10 mouse cellular contexts compared by ENCODE assay signal in genomic region chr2:121357961-121358360, GRCm38 (mm10). TPM values are rescaled to one million over a fixed set of nuclear protein-coding genes. Genes with fewer than 3 reads are reported as not detected.
A peak's percentile ranks its signal among the peaks of the same experiment; 100 is the strongest.
DNase-seq lines count a peak whose midpoint lies in the region; ATAC-seq lines count a peak whose summit lies in the region.
"Had no signal": no experiment of that assay in that cellular context is flagged by ENCODE, and none has a peak within 500 bp of the region (broad histone marks: within the 10 kb centered on the region; RNA-seq: fewer than 3 reads in every experiment).

No protein-coding gene starts in this region.

- no peak for ATAC-seq in forebrain, embryonic 14.5 days
- no peak for ATAC-seq in limb, embryonic 15.5 days (ENCODE audit: insufficient number of reproducible peaks, low FRiP score, low TSS enrichment, low read depth)

- WGBS in heart, embryonic 10.5 days = under 1% methylated on average over 4 of the region's 4 CpGs
- WGBS in forebrain, embryonic 14.5 days = 3% methylated on average over 4 of the region's 4 CpGs
- 3% methylated on average over 4 of the region's 4 CpGs for WGBS in limb, embryonic 15.5 days

- H3K4me3 ChIP-seq in heart, embryonic 10.5 days = peak overlapping the region; percentile 29; the same call in 1 of the 2 replicates
- peak overlapping the region; percentile 32 for H3K4me3 ChIP-seq in forebrain, embryonic 14.5 days (ENCODE audit: low read depth, low read length)
- peak overlapping the region; percentile 28 for H3K4me3 ChIP-seq in limb, embryonic 15.5 days

- H3K27ac ChIP-seq in heart, embryonic 10.5 days = no peak overlapping the region
- no peak overlapping the region for H3K27ac ChIP-seq in forebrain, embryonic 14.5 days (ENCODE audit: low read depth, low read length)
- H3K27ac ChIP-seq in limb, embryonic 15.5 days = no peak overlapping the region

- no peaks in the 10 kb centered on the region for H3K36me3 ChIP-seq in heart, embryonic 10.5 days
- H3K36me3 ChIP-seq in forebrain, embryonic 14.5 days (ENCODE audit: control insufficient read depth, insufficient read depth, low read length) = no peaks in the 10 kb centered on the region
- H3K36me3 ChIP-seq in limb, embryonic 15.5 days = no peaks in the 10 kb centered on the region

- H3K27me3 ChIP-seq in heart, embryonic 10.5 days (ENCODE audit: insufficient read depth, poor library complexity, severe bottlenecking) = peaks cover 43% of the 10 kb centered on the region
- peaks cover 13% of the 10 kb centered on the region for H3K27me3 ChIP-seq in forebrain, embryonic 14.5 days (replicated peaks; ENCODE audit: control insufficient read depth, insufficient read depth, low read length)
- peaks cover 20% of the 10 kb centered on the region for H3K27me3 ChIP-seq in limb, embryonic 15.5 days

- DNase-seq in heart, embryonic 10.5 days (ENCODE audit: low spot score) = no peak
- no peak for DNase-seq in heart, postnatal 36 days
- DNase-seq in 416B (ENCODE audit: low read depth) = peak; percentile 10
- DNase-seq in forebrain, embryonic 14.5 days (ENCODE audit: low spot score) = no peak
- DNase-seq in yolk sac, embryonic 10.5 days (ENCODE audit: low spot score) = no peak
- no peak for DNase-seq in ovary, postnatal 14 days (ENCODE audit: low spot score)
- DNase-seq in right cerebral cortex, postnatal 10 days (ENCODE audit: low spot score in 2 of 2) = no peak

- no peaks in the 10 kb centered on the region for H3K9me3 ChIP-seq in heart, embryonic 10.5 days
- no peaks in the 10 kb centered on the region for H3K9me3 ChIP-seq in forebrain, embryonic 14.5 days (replicated peaks; ENCODE audit: control insufficient read depth, low read length)
- no peaks in the 10 kb centered on the region for H3K9me3 ChIP-seq in limb, embryonic 15.5 days

- H3K4me2 ChIP-seq in forebrain, embryonic 14.5 days (ENCODE audit: low read length) = peak overlapping the region; percentile 54
- peak overlapping the region; percentile 38 for H3K4me2 ChIP-seq in limb, embryonic 15.5 days

- peaks cover 25% of the 10 kb centered on the region for H3K4me1 ChIP-seq in heart, embryonic 10.5 days
- H3K4me1 ChIP-seq in forebrain, embryonic 14.5 days (ENCODE audit: control insufficient read depth, insufficient read depth, low read length) = peaks cover 5% of the 10 kb centered on the region
- H3K4me1 ChIP-seq in limb, embryonic 15.5 days = peaks cover 16% of the 10 kb centered on the region

- intact Hi-C loops in heart, postnatal 36 days (cut with DNase I) = loop anchor here (5.0 kb wide), 1 partner anchor 86 kb away; the partner anchor contains the start of gene Trp53bp1

- H3K9ac ChIP-seq in forebrain, embryonic 14.5 days (ENCODE audit: low read length) = peak overlapping the region; percentile 60
- H3K9ac ChIP-seq in limb, embryonic 15.5 days = no peak overlapping the region

RNA-seq across cellular contexts. Expression of gene Ckmt1, which starts 0.4 kb away (rescaled TPM):
- polyA plus RNA-seq in heart, embryonic 10.5 days (2016; fragmentation: Nextera tagmentation; extraction: Ambion mirVana) = 0.16 and 0.63 TPM in 2 replicates
- total RNA-seq in heart, postnatal 36 days (2021) = 1 to 10 TPM; 1.5 to 1.9 TPM
- polyA plus RNA-seq in forebrain, embryonic 14.5 days (2014; fragmentation: Nextera tagmentation; extraction: Ambion mirVana) = 19.8 and 24.7 TPM in 2 replicates
- polyA plus RNA-seq in limb, embryonic 15.5 days (2015; fragmentation: Nextera tagmentation; extraction: Ambion mirVana) = 40.0 and 40.1 TPM in 2 replicates
- total RNA-seq: hematopoietic stem cell, adult 5-6 weeks had no signal

RNA-seq across cellular contexts. Expression of gene Ppip5k1, which starts 2.8 kb away (rescaled TPM):
- polyA plus RNA-seq in heart, embryonic 10.5 days (2016; fragmentation: Nextera tagmentation; extraction: Ambion mirVana) = 11.7 and 12.2 TPM in 2 replicates
- 10 to 100 TPM; 62.6 to 68.2 TPM for total RNA-seq in heart, postnatal 36 days (2021)
- polyA plus RNA-seq in forebrain, embryonic 14.5 days (2014; fragmentation: Nextera tagmentation; extraction: Ambion mirVana) = 10.1 and 11.6 TPM in 2 replicates
- 10.1 and 10.2 TPM in 2 replicates for polyA plus RNA-seq in limb, embryonic 15.5 days (2015; fragmentation: Nextera tagmentation; extraction: Ambion mirVana)

RNA-seq across cellular contexts. Expression of gene Strc, which starts 29.0 kb away (rescaled TPM):
- not detected in 2 replicates for polyA plus RNA-seq in heart, embryonic 10.5 days (2016; fragmentation: Nextera tagmentation; extraction: Ambion mirVana)
- total RNA-seq in heart, postnatal 36 days (2021) = not detected
- 0.05 TPM in 1 of 2 replicates, not detected in the other for polyA plus RNA-seq in forebrain, embryonic 14.5 days (2014; fragmentation: Nextera tagmentation; extraction: Ambion mirVana)
- not detected in 2 replicates for polyA plus RNA-seq in limb, embryonic 15.5 days (2015; fragmentation: Nextera tagmentation; extraction: Ambion mirVana)
- total RNA-seq: adrenal gland, postnatal 14 days; hematopoietic stem cell, adult 5-6 weeks had no signal

RNA-seq across cellular contexts. Expression of gene Pdia3, which starts 55.6 kb away (rescaled TPM):
- polyA plus RNA-seq in heart, embryonic 10.5 days (2016; fragmentation: Nextera tagmentation; extraction: Ambion mirVana) = 736 and 829 TPM in 2 replicates
- 100 to 1,000 TPM; 121 to 152 TPM for total RNA-seq in heart, postnatal 36 days (2021)
- polyA plus RNA-seq in forebrain, embryonic 14.5 days (2014; fragmentation: Nextera tagmentation; extraction: Ambion mirVana) = 174 and 205 TPM in 2 replicates
- polyA plus RNA-seq in limb, embryonic 15.5 days (2015; fragmentation: Nextera tagmentation; extraction: Ambion mirVana) = 841 and 923 TPM in 2 replicates

RNA-seq across cellular contexts. Expression of gene Catsper2, which starts 55.6 kb away (rescaled TPM):
- polyA plus RNA-seq in heart, embryonic 10.5 days (2016; fragmentation: Nextera tagmentation; extraction: Ambion mirVana) = 2.8 and 3.1 TPM in 2 replicates
- 1 to 10 TPM; 3.9 to 4.4 TPM for total RNA-seq in heart, postnatal 36 days (2021)
- 2.0 and 3.2 TPM in 2 replicates for polyA plus RNA-seq in forebrain, embryonic 14.5 days (2014; fragmentation: Nextera tagmentation; extraction: Ambion mirVana)
- 2.0 and 2.3 TPM in 2 replicates for polyA plus RNA-seq in limb, embryonic 15.5 days (2015; fragmentation: Nextera tagmentation; extraction: Ambion mirVana)

Comparison
In these comparisons a context has a peak if more than half of its experiments do, and no peak if none do; other contexts are left out.
1. RNA of gene Ckmt1, which starts 0.4 kb away (polyA plus RNA-seq): 40.0 to 40.1 TPM in limb, embryonic 15.5 days and 19.8 to 24.7 TPM in forebrain, embryonic 14.5 days; 0.16 to 0.63 TPM in heart, embryonic 10.5 days; every median in the first group is over 10 times any median in the second.
2. Peak in every context shown above with its lines, with median percentiles within 50 percentile points of each other: H3K4me3 ChIP-seq.